Mouse (Mus musculus) MEL (cell line): ENCODE measurements around the gene Saa4.

Experiments used
- CTCF ChIP-seq, 3 experiments: IDR thresholded peaks in 2 of 3; conservative IDR thresholded peaks in 1 of 3; 2 replicates each; pipeline ENCODE4 v1.5.1; 2011 to 2012; ENCODE audit warnings: low read length in 3 of 3, low read depth in 2 of 3, mild to moderate bottlenecking in 2 of 3, improper control_type of control experiment in 1 of 3, inconsistent platforms in 1 of 3, mixed read lengths in 1 of 3, moderate library complexity in 1 of 3; ENCODE audit not compliant: control insufficient read depth in 1 of 3, insufficient read depth in 1 of 3, poor library complexity in 1 of 3, severe bottlenecking in 1 of 3
- ETS1 ChIP-seq: IDR thresholded peaks from 2 replicates; pipeline ENCODE4 v1.6.1; 2012; ENCODE audit warnings: low read depth, mild to moderate bottlenecking, inconsistent platforms, low read length, improper control_type of control experiment, moderate library complexity
- POLR2A ChIP-seq, 2 experiments: IDR thresholded peaks; 2 replicates each; pipeline ENCODE4 v1.6.1; 2011 to 2012; ENCODE audit warnings: low read length in 2 of 2, mild to moderate bottlenecking in 2 of 2, control low read depth in 1 of 2, improper control_type of control experiment in 1 of 2, low read depth in 1 of 2, moderate library complexity in 1 of 2; ENCODE audit not compliant: control insufficient read depth in 1 of 2, insufficient read depth in 1 of 2, poor library complexity in 1 of 2
- POLR2AphosphoS5 ChIP-seq: IDR thresholded peaks from 2 replicates; pipeline ENCODE4 v1.6.1; 2012; ENCODE audit warnings: low read depth, borderline replicate concordance, mild to moderate bottlenecking, inconsistent platforms, low read length, moderate library complexity, mixed read lengths
- USF1 ChIP-seq: IDR thresholded peaks from 2 replicates; pipeline ENCODE4 v1.6.1; 2014; ENCODE audit warnings: low read depth, mild to moderate bottlenecking, inconsistent platforms, low read length, improper control_type of control experiment, moderate library complexity

DNA sequence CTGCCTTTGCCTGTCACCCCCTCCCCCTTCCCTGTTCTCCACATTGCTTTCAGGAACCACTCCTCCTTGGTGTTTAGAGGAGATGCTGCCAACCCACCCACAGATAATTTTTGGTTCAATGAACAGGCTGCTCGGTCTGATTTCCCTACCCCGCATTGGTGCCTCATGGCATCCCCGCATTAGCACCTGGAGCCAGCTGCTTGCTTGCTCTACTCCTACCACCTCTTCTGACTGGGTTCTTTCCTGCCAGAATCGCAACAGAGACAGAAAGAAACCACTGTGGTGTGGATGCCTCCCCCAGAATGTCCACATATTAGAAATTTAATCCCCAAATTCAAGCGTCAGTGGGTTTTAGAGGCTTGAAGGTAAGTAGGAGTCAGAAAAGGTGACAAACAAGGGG is 8.0 kb downstream of the Saa4 start:
- TF ChIP-seq CTCF (IDR thresholded peaks at IDR 0.05 in 2 of 3, conservative IDR thresholded peaks at IDR 0.05 in 1 of 3; ENCODE audit: control insufficient read depth in 1 of 3, insufficient read depth in 1 of 3, low read depth in 2 of 3, low read length in 3 of 3, poor library complexity in 1 of 3, severe bottlenecking in 1 of 3), result no peak
- no peak for TF ChIP-seq POLR2A (IDR thresholded peaks at IDR 0.05; ENCODE audit: control insufficient read depth in 1 of 2, insufficient read depth in 1 of 2, low read depth in 1 of 2, low read length in 2 of 2, poor library complexity in 1 of 2)
- no peak for TF ChIP-seq ETS1
- no peak for TF ChIP-seq POLR2AphosphoS5
- no peak for TF ChIP-seq USF1
